Mouse (Mus musculus): ENCODE measurements around the gene Ndufs7.

DNA sequence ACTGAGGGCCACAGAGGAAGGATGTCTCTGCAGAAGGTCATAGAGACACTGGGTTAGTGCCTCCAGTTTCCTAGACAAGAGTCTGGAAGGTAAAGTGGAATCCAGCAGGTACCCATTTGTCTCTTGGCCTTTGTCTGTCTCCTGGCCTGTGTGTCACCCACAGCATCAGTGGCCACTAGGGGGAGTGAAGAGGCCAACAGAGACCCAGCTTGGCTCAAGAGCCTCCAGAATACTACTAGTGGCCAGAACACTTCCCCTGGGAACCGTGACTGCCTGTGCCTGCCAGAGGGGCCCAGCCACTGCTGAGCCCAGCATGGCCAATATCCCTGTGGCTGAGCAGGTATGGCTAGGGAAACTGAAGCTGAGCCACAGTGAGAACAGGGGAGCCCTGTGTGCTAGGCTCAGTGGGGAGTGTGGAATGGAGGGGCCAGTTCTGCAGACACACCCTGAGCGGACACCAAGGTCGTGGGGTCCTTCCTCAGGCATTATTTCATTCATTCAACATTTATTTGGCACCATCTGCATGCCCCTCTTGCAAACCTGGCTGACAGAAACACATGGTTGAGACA lies 49.4 kb upstream of the Ndufs7 start:
- peak; percentile 91 for TF ChIP-seq CTCF (IDR thresholded peaks at IDR 0.05; ENCODE audit: low read depth)
- TF ChIP-seq EP300 (IDR thresholded peaks at IDR 0.05; ENCODE audit: low read depth) = no peak

Data from heart, postnatal 0 days (tissue).